Comparison of ENCODE assay signal across 24 mouse cellular contexts in genomic region chr17:28451487-28451886, GRCm38 (mm10).
A peak's percentile ranks its signal among the peaks of the same experiment; 100 is the strongest.
DNase-seq lines count a peak whose midpoint lies in the region; ATAC-seq and TF ChIP-seq lines count a peak whose summit lies in the region.
"Had no signal": no experiment of that assay in that cellular context is flagged by ENCODE, and none has a peak within 500 bp of the region (broad histone marks: within the 10 kb centered on the region; RNA-seq: fewer than 3 reads in every experiment).

No protein-coding gene starts in this region.

- H3K9me3 ChIP-seq in liver, embryonic 15.5 days (replicated peaks), result no peaks in the 10 kb centered on the region
- H3K9me3 ChIP-seq in liver, embryonic 12.5 days (replicated peaks), result no peaks in the 10 kb centered on the region
- H3K9me3 ChIP-seq: embryonic facial prominence, embryonic 12.5 days; forebrain, embryonic 10.5 days; forebrain, embryonic 15.5 days; heart, embryonic 12.5 days; midbrain, embryonic 13.5 days had no signal

- H3K4me3 ChIP-seq in kidney, adult 2 months (ENCODE audit: insufficient read depth, low read depth, low read length), result no peak overlapping the region
- no peak overlapping the region for H3K4me3 ChIP-seq in liver, embryonic 15.5 days (replicated peaks)
- H3K4me3 ChIP-seq in liver, embryonic 12.5 days, result no peak overlapping the region
- H3K4me3 ChIP-seq: embryonic facial prominence, embryonic 12.5 days; forebrain, embryonic 10.5 days; forebrain, embryonic 15.5 days; heart, adult 2 months; heart, embryonic 12.5 days; midbrain, embryonic 13.5 days had no signal

- H3K36me3 ChIP-seq in kidney, adult 2 months (ENCODE audit: control insufficient read depth, insufficient read depth, low read length), result no peaks in the 10 kb centered on the region
- no peaks in the 10 kb centered on the region for H3K36me3 ChIP-seq in liver, embryonic 15.5 days (replicated peaks)
- H3K36me3 ChIP-seq in liver, embryonic 12.5 days, result no peaks in the 10 kb centered on the region
- H3K36me3 ChIP-seq: embryonic facial prominence, embryonic 12.5 days; forebrain, embryonic 10.5 days; forebrain, embryonic 15.5 days; heart, embryonic 12.5 days; midbrain, embryonic 13.5 days had no signal

- H3K27ac ChIP-seq in kidney, adult 2 months (ENCODE audit: insufficient read depth, low read depth, low read length), result peak overlapping the region; percentile 99
- H3K27ac ChIP-seq in liver, embryonic 15.5 days (replicated peaks), result peak overlapping the region; percentile 35; the same call in 1 of the 2 replicates
- no peak overlapping the region; the same call in 1 of the 2 replicates for H3K27ac ChIP-seq in liver, embryonic 12.5 days
- H3K27ac ChIP-seq: forebrain, embryonic 10.5 days; forebrain, embryonic 15.5 days; heart, adult 2 months; midbrain, embryonic 13.5 days had no signal

- no peaks in the 10 kb centered on the region for H3K27me3 ChIP-seq in kidney, adult 2 months (replicated peaks; ENCODE audit: control insufficient read depth, insufficient read depth, low read length)
- no peaks in the 10 kb centered on the region for H3K27me3 ChIP-seq in liver, embryonic 15.5 days
- H3K27me3 ChIP-seq in liver, embryonic 12.5 days (replicated peaks), result no peaks in the 10 kb centered on the region
- H3K27me3 ChIP-seq: embryonic facial prominence, embryonic 12.5 days; forebrain, embryonic 15.5 days; heart, embryonic 12.5 days; midbrain, embryonic 13.5 days had no signal

- peaks cover 51% of the 10 kb centered on the region for H3K4me1 ChIP-seq in kidney, adult 2 months (ENCODE audit: control insufficient read depth, insufficient read depth, low read length)
- H3K4me1 ChIP-seq in liver, embryonic 15.5 days (replicated peaks), result peaks cover 21% of the 10 kb centered on the region
- H3K4me1 ChIP-seq in liver, embryonic 12.5 days, result peaks cover 17% of the 10 kb centered on the region

- no peak for TF ChIP-seq CTCF in kidney, adult 2 months (conservative IDR thresholded peaks at IDR 0.05; ENCODE audit: insufficient read depth, insufficient read length, low read depth, low read length)

- ATAC-seq in liver, embryonic 15.5 days (ENCODE audit: insufficient read depth), result no peak
- no peak for ATAC-seq in liver, embryonic 12.5 days
- ATAC-seq: CD4-positive, CD25-positive, alpha-beta regulatory T cell, adult 4 months; forebrain, embryonic 15.5 days; lung, postnatal 0 days; midbrain, embryonic 13.5 days had no signal

- no peak overlapping the region for H3K4me2 ChIP-seq in liver, embryonic 15.5 days
- no peak overlapping the region for H3K4me2 ChIP-seq in liver, embryonic 12.5 days
- H3K4me2 ChIP-seq: embryonic facial prominence, embryonic 12.5 days; forebrain, embryonic 15.5 days; heart, embryonic 12.5 days; hindbrain, embryonic 14.5 days; midbrain, embryonic 13.5 days had no signal

- DNase-seq in kidney, adult 2 months, result peak; percentile 86
- no peak for DNase-seq in kidney, postnatal 10 days
- peak; percentile 44 for DNase-seq in kidney, postnatal 14 days
- no peak for DNase-seq in spleen, postnatal 14 days (ENCODE audit: low spot score in 2 of 2)
- no peak for DNase-seq in layer of hippocampus, postnatal 36 days
- DNase-seq: adrenal gland, postnatal 14 days; cerebellum, adult 11 months; cerebellum, adult 9-10 months; cerebellum, postnatal 36 days; gastrocnemius, postnatal 36 days; heart, adult 2 months; lung, adult 18-20 months; lung, postnatal 4 days; thymus, postnatal 4 days had no signal

- no peak for TF ChIP-seq POLR2A in kidney, adult 2 months (IDR thresholded peaks at IDR 0.05; ENCODE audit: low read depth, low read length)

- WGBS in kidney, adult 2 months, result 40% methylated on average over 5 of the region's 5 CpGs
- 59% methylated on average over 5 of the region's 5 CpGs for WGBS in liver, embryonic 15.5 days (ENCODE audit: insufficient replicate concordance)
- WGBS in liver, embryonic 12.5 days (ENCODE audit: insufficient replicate concordance), result 72% methylated on average over 5 of the region's 5 CpGs

- H3K9ac ChIP-seq in liver, embryonic 15.5 days, result no peak overlapping the region
- no peak overlapping the region for H3K9ac ChIP-seq in liver, embryonic 12.5 days
- H3K9ac ChIP-seq: embryonic facial prominence, embryonic 12.5 days; forebrain, embryonic 15.5 days; heart, embryonic 12.5 days; hindbrain, embryonic 14.5 days; midbrain, embryonic 13.5 days had no signal

Comparison
In these comparisons a context has a peak if more than half of its experiments do, and no peak if none do; other contexts are left out.
1. DNase-seq: peak in kidney, adult 2 months (single experiment) and kidney, postnatal 14 days (single experiment); none in kidney, postnatal 10 days (single experiment), spleen, postnatal 14 days (0 of 2) and layer of hippocampus, postnatal 36 days (0 of 2).